Comparison of ENCODE assay signal across 9 mouse cellular contexts in the genomic region with DNA sequence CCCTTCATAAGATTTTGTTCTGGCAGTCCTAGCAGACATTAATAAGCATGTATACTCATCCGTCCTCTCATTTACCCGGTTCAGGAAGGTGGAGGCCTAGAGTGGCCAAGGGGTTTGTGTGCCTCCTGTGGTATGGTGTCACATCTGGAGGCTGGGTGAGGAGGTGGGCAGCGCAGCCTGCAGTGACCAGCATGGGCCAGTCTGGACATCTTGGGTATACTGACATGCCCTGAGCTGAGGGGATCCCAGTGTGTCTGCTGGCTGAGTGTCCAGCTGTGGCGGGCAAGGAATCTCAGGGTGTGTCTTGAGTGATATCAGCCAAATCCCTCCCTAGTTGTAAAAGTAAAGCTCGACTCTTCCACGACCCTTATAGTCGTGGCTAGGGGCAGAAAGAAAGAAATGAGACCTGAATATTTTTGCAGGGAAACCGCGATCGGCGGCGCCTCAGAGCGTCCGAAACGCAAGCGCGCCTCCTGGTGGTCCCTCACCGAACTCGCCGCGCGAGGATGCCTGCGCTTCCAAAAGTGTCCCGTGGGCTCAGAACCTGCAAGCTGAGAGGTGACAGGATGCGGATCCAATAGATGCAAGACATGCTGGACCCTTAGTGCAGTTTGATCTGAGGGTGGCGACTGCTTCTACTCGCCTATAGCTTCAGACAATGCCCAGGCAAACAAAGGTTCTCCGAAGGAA. TPM values are rescaled to one million over a fixed set of nuclear protein-coding genes. Genes with fewer than 3 reads are reported as not detected.
DNase-seq lines count a peak whose midpoint lies in the region; ATAC-seq and TF ChIP-seq lines count a peak whose summit lies in the region.
"Had no signal": no experiment of that assay in that cellular context is flagged by ENCODE, and none has a peak within 500 bp of the region (broad histone marks: within the 10 kb centered on the region; RNA-seq: fewer than 3 reads in every experiment).

No protein-coding gene starts in this region.

- H3K4me2 ChIP-seq in forebrain, embryonic 15.5 days (replicated peaks), result peak overlapping the region; percentile 27; the same call in 1 of the 2 replicates
- H3K4me2 ChIP-seq in liver, embryonic 11.5 days, result peak overlapping the region; percentile 55
- H3K4me2 ChIP-seq in midbrain, postnatal 0 days (ENCODE audit: low read depth, low read length, poor library complexity, severe bottlenecking), result peak overlapping the region; percentile 42

- no peak overlapping the region for H3K27ac ChIP-seq in forebrain, embryonic 15.5 days (replicated peaks)
- no peak overlapping the region for H3K27ac ChIP-seq in liver, embryonic 11.5 days (ENCODE audit: low read depth, low read length)
- no peak overlapping the region for H3K27ac ChIP-seq in midbrain, postnatal 0 days (ENCODE audit: low read depth, low read length)

- peaks cover 4% of the 10 kb centered on the region for H3K4me1 ChIP-seq in forebrain, embryonic 15.5 days
- H3K4me1 ChIP-seq in liver, embryonic 11.5 days (replicated peaks; ENCODE audit: control insufficient read depth, insufficient read depth, low read length), result 0 out of 2 replicates have a peak, but pooled peaks cover 3% of the 10 kb centered on the region
- no peaks in the 10 kb centered on the region for H3K4me1 ChIP-seq in midbrain, postnatal 0 days (ENCODE audit: insufficient read depth, low read length)

- H3K36me3 ChIP-seq in forebrain, embryonic 15.5 days, result no peaks in the 10 kb centered on the region
- H3K36me3 ChIP-seq in liver, embryonic 11.5 days (ENCODE audit: control insufficient read depth, insufficient read depth, low read length), result no peaks in the 10 kb centered on the region
- no peaks in the 10 kb centered on the region for H3K36me3 ChIP-seq in midbrain, postnatal 0 days (ENCODE audit: insufficient read depth, low read length)

- H3K9me3 ChIP-seq in forebrain, embryonic 15.5 days, result no peaks in the 10 kb centered on the region
- no peaks in the 10 kb centered on the region for H3K9me3 ChIP-seq in liver, embryonic 11.5 days (ENCODE audit: control insufficient read depth, low read length)
- H3K9me3 ChIP-seq in midbrain, postnatal 0 days (ENCODE audit: low read length), result no peaks in the 10 kb centered on the region

- no peaks in the 10 kb centered on the region for H3K27me3 ChIP-seq in forebrain, embryonic 15.5 days
- H3K27me3 ChIP-seq in liver, embryonic 11.5 days (replicated peaks; ENCODE audit: control insufficient read depth, insufficient read depth, low read length), result no peaks in the 10 kb centered on the region; the same call in 1 of the 2 replicates
- 0 out of 2 replicates have a peak, but pooled peaks cover 4% of the 10 kb centered on the region for H3K27me3 ChIP-seq in midbrain, postnatal 0 days (ENCODE audit: insufficient read depth, low read length)

- peak; percentile 42; the same call in 1 of the 2 replicates for ATAC-seq in forebrain, embryonic 15.5 days (replicated peaks)
- peak; percentile 53 for ATAC-seq in liver, embryonic 11.5 days (replicated peaks; ENCODE audit: low FRiP score)
- ATAC-seq in midbrain, postnatal 0 days (ENCODE audit: low FRiP score), result no peak

- TF ChIP-seq CTCF in midbrain, postnatal 0 days (IDR thresholded peaks at IDR 0.05), result peak; percentile 90

- DNase-seq in urinary bladder, postnatal 25 days (ENCODE audit: low spot score), result peak; percentile 58
- DNase-seq in urinary bladder, adult 18-20 months (ENCODE audit: low spot score in 2 of 2), result no peak
- DNase-seq in cerebellum, adult 18-20 months, result peak; percentile 55 to 80
- DNase-seq in induced T-regulatory cell, adult 2 months (ENCODE audit: low read depth), result peak; percentile 82
- peak; percentile 72 for DNase-seq in liver, embryonic 11.5 days (ENCODE audit: low spot score)
- peak; percentile 67 for DNase-seq in midbrain, postnatal 0 days (ENCODE audit: low spot score)
- DNase-seq in testis, postnatal 10 days (ENCODE audit: low spot score), result peak; percentile 86

- no peak overlapping the region for H3K9ac ChIP-seq in forebrain, embryonic 15.5 days (replicated peaks)
- peak overlapping the region; percentile 50; the same call in 1 of the 2 replicates for H3K9ac ChIP-seq in liver, embryonic 11.5 days (ENCODE audit: low read depth, low read length)
- H3K9ac ChIP-seq in midbrain, postnatal 0 days (replicated peaks; ENCODE audit: low read length, poor library complexity, severe bottlenecking), result 0 out of 2 replicates have a peak overlapping the region, but pooled peaks have one; percentile 20

- WGBS in forebrain, embryonic 15.5 days, result 10% methylated on average over 28 of the region's 28 CpGs
- WGBS in liver, embryonic 11.5 days, result 10% methylated on average over 28 of the region's 28 CpGs
- 9% methylated on average over 28 of the region's 28 CpGs for WGBS in midbrain, postnatal 0 days

- peak overlapping the region; percentile 19; the same call in 1 of the 2 replicates for H3K4me3 ChIP-seq in forebrain, embryonic 15.5 days
- no peak overlapping the region; the same call in 1 of the 2 replicates for H3K4me3 ChIP-seq in liver, embryonic 11.5 days (ENCODE audit: low read depth, low read length)
- peak overlapping the region; percentile 8; the same call in 1 of the 2 replicates for H3K4me3 ChIP-seq in midbrain, postnatal 0 days (ENCODE audit: low read depth, low read length)

RNA-seq across cellular contexts. Expression of a gene that starts 8.0 kb away (rescaled TPM):
- 36.3 and 39.3 TPM in 2 replicates for polyA plus RNA-seq in forebrain, embryonic 15.5 days (2015; fragmentation: Nextera tagmentation; extraction: Ambion mirVana)
- 16.2 and 20.9 TPM in 2 replicates for polyA plus RNA-seq in liver, embryonic 11.5 days (2014; fragmentation: Nextera tagmentation; extraction: Ambion mirVana)
- total RNA-seq in midbrain, postnatal 0 days (2014; rRNA removed), result 19.2 and 19.8 TPM in 2 replicates
- 17.9 and 18.9 TPM in 2 replicates for polyA plus RNA-seq in midbrain, postnatal 0 days (2015; fragmentation: Nextera tagmentation; extraction: Ambion mirVana)

RNA-seq across cellular contexts. Expression of a gene that starts 10.5 kb away (rescaled TPM):
- polyA plus RNA-seq in forebrain, embryonic 15.5 days (2015; fragmentation: Nextera tagmentation; extraction: Ambion mirVana), result 20.0 and 20.8 TPM in 2 replicates
- 0.12 and 0.43 TPM in 2 replicates for polyA plus RNA-seq in liver, embryonic 11.5 days (2014; fragmentation: Nextera tagmentation; extraction: Ambion mirVana)
- 7.9 and 9.3 TPM in 2 replicates for total RNA-seq in midbrain, postnatal 0 days (2014; rRNA removed)
- polyA plus RNA-seq in midbrain, postnatal 0 days (2015; fragmentation: Nextera tagmentation; extraction: Ambion mirVana), result 3.8 and 5.1 TPM in 2 replicates
- total RNA-seq: gastrocnemius, postnatal 4 days had no signal

RNA-seq across cellular contexts. Expression of a gene that starts 32.9 kb away (rescaled TPM):
- 34.9 and 41.7 TPM in 2 replicates for polyA plus RNA-seq in forebrain, embryonic 15.5 days (2015; fragmentation: Nextera tagmentation; extraction: Ambion mirVana)
- polyA plus RNA-seq in liver, embryonic 11.5 days (2014; fragmentation: Nextera tagmentation; extraction: Ambion mirVana), result 60.5 and 69.2 TPM in 2 replicates
- 26.3 and 32.8 TPM in 2 replicates for total RNA-seq in midbrain, postnatal 0 days (2014; rRNA removed)
- 17.9 and 18.5 TPM in 2 replicates for polyA plus RNA-seq in midbrain, postnatal 0 days (2015; fragmentation: Nextera tagmentation; extraction: Ambion mirVana)

RNA-seq across cellular contexts. Expression of a gene that starts 59.7 kb away (rescaled TPM):
- not detected in 2 replicates for polyA plus RNA-seq in forebrain, embryonic 15.5 days (2015; fragmentation: Nextera tagmentation; extraction: Ambion mirVana)
- not detected in 2 replicates for polyA plus RNA-seq in liver, embryonic 11.5 days (2014; fragmentation: Nextera tagmentation; extraction: Ambion mirVana)
- total RNA-seq in midbrain, postnatal 0 days (2014; rRNA removed), result not detected in 2 replicates
- not detected in 2 replicates for polyA plus RNA-seq in midbrain, postnatal 0 days (2015; fragmentation: Nextera tagmentation; extraction: Ambion mirVana)

Comparison
In these comparisons a context has a peak if more than half of its experiments do, and no peak if none do; other contexts are left out.
1. DNase-seq: peak in urinary bladder, postnatal 25 days (single experiment), cerebellum, adult 18-20 months (2 of 2), induced T-regulatory cell, adult 2 months (single experiment), liver, embryonic 11.5 days (single experiment), midbrain, postnatal 0 days (single experiment) and testis, postnatal 10 days (single experiment); none in urinary bladder, adult 18-20 months (0 of 2).
2. Peak in every context shown above with its lines, with median percentiles within 50 percentile points of each other: H3K4me2 ChIP-seq.